Mouse (Mus musculus) forebrain, embryonic 14.5 days (tissue): ENCODE results near the gene Ccr6. TPM values are rescaled to one million over a fixed set of nuclear protein-coding genes. Genes with fewer than 3 reads are reported as not detected.

Experiments used
- ATAC-seq: fragments of 200-750 bp; cut with Nextera tagmentation; 2 replicates; pipeline ENCODE4 v1.8.0; 2017; ENCODE audit warnings: mild to moderate bottlenecking, moderate library complexity
- DNase-seq: peaks from one replicate; pipeline ENCODE4 v3.0.0-alpha.2; 2015; ENCODE audit warnings: low spot score
- H3K27ac ChIP-seq: fragments of 300-500 bp; sonication (generic); 2 replicates; pipeline ENCODE4 v1.5.1; 2014; ENCODE audit warnings: low read depth, mild to moderate bottlenecking, control low read depth, low read length, moderate library complexity
- H3K27me3 ChIP-seq: fragments of 300-500 bp; sonication (generic); replicated peaks from 2 replicates; pipeline ENCODE4 v1.6.1; 2014; ENCODE audit warnings: low read length, control low read depth, mixed read lengths; ENCODE audit not compliant: control insufficient read depth, insufficient read depth
- H3K36me3 ChIP-seq: fragments of 300-500 bp; sonication (generic); 2 replicates; pipeline ENCODE4 v1.6.1; 2014; ENCODE audit warnings: low read length, control low read depth; ENCODE audit not compliant: control insufficient read depth, insufficient read depth
- H3K4me1 ChIP-seq: fragments of 300-500 bp; sonication (generic); 2 replicates; pipeline ENCODE4 v1.6.1; 2014; ENCODE audit warnings: antibody characterized with exemption, low read length, control low read depth; ENCODE audit not compliant: control insufficient read depth, insufficient read depth
- H3K4me2 ChIP-seq: fragments of 300-500 bp; sonication (generic); 2 replicates; pipeline ENCODE4 v1.6.1; 2014; ENCODE audit warnings: mild to moderate bottlenecking, control low read depth, low read length
- H3K4me3 ChIP-seq: fragments of 300-500 bp; sonication (generic); 2 replicates; pipeline ENCODE4 v1.5.1; 2014; ENCODE audit warnings: low read depth, low read length, control low read depth
- H3K9ac ChIP-seq: fragments of 300-500 bp; sonication (generic); 2 replicates; pipeline ENCODE4 v1.6.1; 2014; ENCODE audit warnings: mild to moderate bottlenecking, low read length, control low read depth, moderate library complexity
- H3K9me3 ChIP-seq: fragments of 300-500 bp; sonication (generic); replicated peaks from 2 replicates; pipeline ENCODE4 v1.6.1; 2016; ENCODE audit warnings: low read length, control low read depth, mixed read lengths; ENCODE audit not compliant: control insufficient read depth
- WGBS: fragments of 180-500 bp; shearing (Covaris S2); extraction: QIAGEN DNeasy Blood & Tissue Kit; methylation state at CpG from one replicate; pipeline ENCODE4 v1.1.7; 2014; 5-methylcytosine and 5-hydroxymethylcytosine counted together
- polyA plus RNA-seq: library from polyadenylated mRNA; unstranded; fragments of >200 nt; fragmentation: Nextera tagmentation; extraction: Ambion mirVana; gene quantifications from 2 replicates; pipeline ENCODE4 v1.2.1, GENCODE M21; 2014

Gene Ccr6
- polyA plus RNA-seq, 1 experiment from 2014 or later: not detected

- 70% methylated on average over 4 of the region's 4 CpGs for WGBS
- H3K9ac ChIP-seq: no peak overlapping the region
- no peak overlapping the region for H3K4me3 ChIP-seq
- no peak overlapping the region for H3K4me2 ChIP-seq
- H3K27me3 ChIP-seq: no peaks in the 10 kb centered on the region
- H3K27ac ChIP-seq: no peak overlapping the region
- H3K36me3 ChIP-seq: no peaks in the 10 kb centered on the region
- H3K9me3 ChIP-seq: no peaks in the 10 kb centered on the region
- ATAC-seq (no peak), DNase-seq (no peak)
- no peaks in the 10 kb centered on the region for H3K4me1 ChIP-seq
Observed at GRCm38 (mm10) chr17:8225746-8226145, 10.1 kb upstream of the Ccr6 start.

DNA sequence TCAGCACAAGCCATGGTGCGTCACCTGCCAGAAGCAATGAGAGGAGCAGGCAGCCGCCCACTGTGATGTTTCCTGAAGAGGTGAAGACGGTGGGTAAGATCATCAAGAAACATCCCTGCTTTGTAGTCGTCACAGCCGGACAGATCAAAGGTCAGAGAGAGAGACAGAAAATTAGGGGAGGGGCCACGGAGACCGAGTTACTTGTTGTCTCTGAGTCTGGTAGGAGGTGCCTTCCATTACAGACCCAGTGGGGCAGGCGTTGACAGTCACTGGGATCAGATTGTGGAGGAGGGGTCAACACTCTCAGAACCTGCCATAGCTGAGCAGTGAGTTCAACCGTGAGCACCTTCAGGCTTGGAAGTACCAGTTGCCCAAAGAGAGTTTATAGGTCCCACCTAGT, 7.2 kb upstream of the Ccr6 start:
- DNase-seq (no peak), ATAC-seq (no peak)
- no peak overlapping the region for H3K4me2 ChIP-seq
- no peak overlapping the region for H3K4me3 ChIP-seq
- H3K9me3 ChIP-seq: no peaks in the 10 kb centered on the region
- H3K9ac ChIP-seq: no peak overlapping the region
- H3K4me1 ChIP-seq: no peaks in the 10 kb centered on the region
- no peaks in the 10 kb centered on the region for H3K36me3 ChIP-seq
- no peaks in the 10 kb centered on the region for H3K27me3 ChIP-seq
- H3K27ac ChIP-seq: no peak overlapping the region
- WGBS: 65% methylated on average over 9 of the region's 9 CpGs

DNA sequence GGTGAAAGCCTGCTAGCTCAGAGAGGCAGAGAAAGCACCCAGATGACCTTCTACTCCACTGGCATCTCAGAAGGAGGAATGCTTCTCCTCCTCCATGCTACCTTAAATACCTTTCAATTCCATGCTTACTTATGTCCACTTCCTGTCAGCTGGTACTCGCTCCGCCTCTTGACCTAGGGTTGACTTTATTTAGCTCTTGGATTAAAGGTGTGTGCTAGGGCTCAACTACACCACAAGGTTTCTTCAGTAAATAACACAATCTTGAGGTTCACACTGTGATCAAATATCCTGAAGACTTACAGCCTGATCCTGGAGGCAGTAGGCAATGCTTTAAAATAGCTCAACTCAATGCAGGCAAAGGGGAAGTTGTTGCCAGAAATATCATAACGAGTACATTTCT, 6.2 kb upstream of the Ccr6 start:
- H3K4me2 ChIP-seq: no peak overlapping the region
- no peaks in the 10 kb centered on the region for H3K4me1 ChIP-seq
- ATAC-seq (no peak), DNase-seq (no peak)
- no peak overlapping the region for H3K27ac ChIP-seq
- no peaks in the 10 kb centered on the region for H3K36me3 ChIP-seq
- H3K27me3 ChIP-seq: no peaks in the 10 kb centered on the region
- H3K9ac ChIP-seq: no peak overlapping the region
- no peaks in the 10 kb centered on the region for H3K9me3 ChIP-seq
- no peak overlapping the region for H3K4me3 ChIP-seq
- 94% methylated on average over 3 of the region's 3 CpGs for WGBS

DNA sequence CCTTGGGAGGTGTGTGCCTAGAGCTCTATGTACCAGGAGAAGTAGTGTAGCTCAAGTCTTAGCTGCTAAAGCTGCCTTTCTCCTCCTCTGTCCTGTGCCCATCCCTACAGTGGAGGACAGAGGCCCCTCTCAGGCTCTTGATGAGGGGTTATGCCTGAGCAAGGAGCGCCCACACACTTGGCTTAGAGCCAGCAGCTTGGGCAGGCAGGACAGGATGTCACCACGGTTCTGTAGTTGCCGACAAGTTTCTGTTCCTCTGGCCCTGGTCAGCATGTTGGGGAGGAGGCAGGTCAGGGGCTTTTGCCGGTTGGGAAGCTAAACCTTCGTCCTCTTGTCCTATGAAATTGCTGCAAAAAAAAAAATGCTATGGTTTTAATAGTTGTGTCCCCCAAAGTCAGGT, 3.8 kb upstream of the Ccr6 start:
- no peak overlapping the region for H3K4me2 ChIP-seq
- H3K27ac ChIP-seq: no peak overlapping the region
- H3K9me3 ChIP-seq: no peaks in the 10 kb centered on the region
- no peak overlapping the region for H3K4me3 ChIP-seq
- H3K9ac ChIP-seq: no peak overlapping the region
- no peak for ATAC-seq
- H3K36me3 ChIP-seq: no peaks in the 10 kb centered on the region
- 80% methylated on average over 5 of the region's 5 CpGs for WGBS
- H3K4me1 ChIP-seq: no peaks in the 10 kb centered on the region
- DNase-seq: no peak
- no peaks in the 10 kb centered on the region for H3K27me3 ChIP-seq

DNA sequence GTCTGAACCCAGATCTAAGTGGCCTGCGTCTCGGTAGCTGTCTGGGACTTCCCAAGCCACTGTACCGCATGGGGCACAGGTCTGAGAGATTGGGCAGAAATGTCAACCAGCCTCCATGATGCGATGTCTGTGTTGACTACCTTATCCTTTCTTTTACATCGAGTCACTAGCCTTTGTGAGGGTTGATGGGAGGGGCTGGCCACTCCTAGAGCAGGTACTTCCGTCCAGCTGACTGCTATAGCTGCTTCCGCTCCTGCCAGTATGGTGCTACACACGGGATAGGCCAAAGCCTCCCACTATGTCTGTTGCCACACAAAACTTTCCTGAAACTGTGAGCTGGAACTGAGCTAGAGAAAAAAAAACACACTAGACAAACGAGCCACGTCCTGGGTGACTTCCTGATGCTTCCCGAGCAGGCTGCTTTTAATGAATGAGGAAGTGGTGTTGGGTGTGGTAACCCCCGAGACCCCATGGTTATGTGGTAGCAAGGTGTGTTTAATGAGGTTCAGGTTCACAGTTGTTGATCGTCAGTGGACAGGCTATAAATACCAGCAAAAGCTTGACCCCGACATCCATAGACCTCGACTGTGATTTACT, 2.1 kb upstream of the Ccr6 start:
- no peak for ATAC-seq
- no peaks in the 10 kb centered on the region for H3K27me3 ChIP-seq
- no peak overlapping the region for H3K9ac ChIP-seq
- no peaks in the 10 kb centered on the region for H3K9me3 ChIP-seq
- no peak overlapping the region for H3K27ac ChIP-seq
- no peak overlapping the region for H3K4me3 ChIP-seq
- no peaks in the 10 kb centered on the region for H3K4me1 ChIP-seq
- WGBS: 79% methylated on average over 15 of the region's 15 CpGs
- no peak overlapping the region for H3K4me2 ChIP-seq
- H3K36me3 ChIP-seq: no peaks in the 10 kb centered on the region
- DNase-seq: no peak

DNA sequence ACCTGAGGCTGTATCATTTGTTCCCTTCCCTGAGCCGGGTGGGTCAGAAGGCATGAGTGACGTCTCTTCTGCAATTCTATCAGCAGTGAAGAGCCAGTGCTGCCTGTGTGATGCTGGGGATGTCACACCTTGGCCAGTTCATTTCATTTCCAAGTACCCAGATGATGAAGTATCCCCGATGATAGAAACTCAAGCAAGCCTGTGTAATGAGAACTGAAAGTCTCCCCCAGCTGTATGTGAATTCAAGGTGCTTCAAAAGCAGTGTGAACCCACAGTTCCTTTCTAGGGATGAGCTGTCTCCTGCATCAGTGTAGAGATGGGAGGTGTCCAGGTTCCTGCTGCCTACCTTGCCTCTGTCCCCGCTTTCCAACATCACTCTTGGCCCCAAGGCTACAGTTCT, 1.3 kb upstream of the Ccr6 start:
- H3K9ac ChIP-seq: no peak overlapping the region
- no peaks in the 10 kb centered on the region for H3K36me3 ChIP-seq
- WGBS: 85% methylated on average over 4 of the region's 4 CpGs
- H3K27ac ChIP-seq: no peak overlapping the region
- DNase-seq: no peak
- H3K4me1 ChIP-seq: no peaks in the 10 kb centered on the region
- ATAC-seq: no peak
- no peaks in the 10 kb centered on the region for H3K9me3 ChIP-seq
- no peak overlapping the region for H3K4me2 ChIP-seq
- H3K27me3 ChIP-seq: no peaks in the 10 kb centered on the region
- H3K4me3 ChIP-seq: no peak overlapping the region

DNA sequence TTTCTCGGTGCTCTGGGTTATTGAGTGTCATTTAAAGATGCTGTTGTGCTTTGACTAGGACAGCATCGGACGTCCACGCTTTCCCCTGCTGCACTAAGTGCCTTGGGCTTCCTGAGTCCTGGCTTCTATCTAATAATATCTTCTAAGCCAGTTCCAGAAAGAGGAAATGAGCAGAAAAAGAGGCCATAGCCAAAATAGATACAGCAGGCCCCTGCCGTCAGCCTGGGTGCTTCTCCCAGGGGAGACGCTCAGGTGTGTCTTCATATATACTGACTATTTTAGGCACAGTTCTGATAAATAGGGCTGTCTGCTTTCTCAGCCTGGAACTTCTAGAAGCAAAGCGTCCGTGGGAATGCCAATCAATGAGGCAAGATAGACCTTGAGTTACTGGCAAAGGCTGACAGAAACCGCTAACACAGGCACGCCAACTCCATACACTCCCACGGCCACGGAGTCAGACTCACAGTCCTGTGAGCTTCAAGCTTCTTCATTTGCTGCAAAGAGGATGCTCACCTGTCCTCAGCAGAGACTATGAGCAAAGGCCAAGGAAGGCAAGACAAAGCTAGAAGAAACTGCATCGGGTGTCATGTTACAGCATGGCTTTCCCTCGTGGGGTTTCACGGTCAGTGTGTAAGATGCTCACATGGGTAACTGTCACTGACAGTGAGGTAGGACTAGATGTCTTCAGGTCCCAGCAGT, 2.3 kb downstream of the Ccr6 start:
- H3K4me2 ChIP-seq: no peak overlapping the region
- no peaks in the 10 kb centered on the region for H3K27me3 ChIP-seq
- H3K9ac ChIP-seq: no peak overlapping the region
- H3K4me3 ChIP-seq: no peak overlapping the region
- H3K36me3 ChIP-seq: no peaks in the 10 kb centered on the region
- no peaks in the 10 kb centered on the region for H3K4me1 ChIP-seq
- H3K27ac ChIP-seq: no peak overlapping the region
- DNase-seq (no peak), ATAC-seq (no peak)
- WGBS: 85% methylated on average over 15 of the region's 15 CpGs
- H3K9me3 ChIP-seq: no peaks in the 10 kb centered on the region

DNA sequence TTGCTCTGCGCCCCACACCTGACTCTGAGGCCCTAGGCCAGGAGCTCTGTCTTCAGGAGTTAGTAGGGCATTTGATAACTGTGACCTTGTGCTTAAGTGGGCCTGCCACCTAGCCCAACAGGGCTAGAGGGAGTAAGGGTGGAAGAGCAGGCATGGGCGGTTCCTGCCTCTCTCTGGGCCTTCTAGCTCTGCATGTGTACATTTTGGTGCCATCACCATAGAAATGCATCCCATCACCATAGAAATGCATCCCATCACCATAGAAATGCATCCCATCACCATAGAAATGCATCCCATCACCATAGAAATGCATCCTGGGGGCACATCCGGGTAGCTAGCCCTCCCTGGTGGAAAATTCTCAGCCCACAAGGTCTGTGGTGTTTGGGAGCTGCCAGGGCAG, 3.7 kb downstream of the Ccr6 start:
- WGBS: 77% methylated on average over 3 of the region's 3 CpGs
- Histone ChIP-seq H3K9me3 (no peaks in the 10 kb centered on the region), H3K27ac (no peak overlapping the region), H3K9ac (no peak overlapping the region), H3K4me3 (no peak overlapping the region), H3K4me2 (no peak overlapping the region), H3K4me1 (no peaks in the 10 kb centered on the region), H3K27me3 (no peaks in the 10 kb centered on the region), H3K36me3 (no peaks in the 10 kb centered on the region)
- DNase-seq (no peak), ATAC-seq (no peak)

DNA sequence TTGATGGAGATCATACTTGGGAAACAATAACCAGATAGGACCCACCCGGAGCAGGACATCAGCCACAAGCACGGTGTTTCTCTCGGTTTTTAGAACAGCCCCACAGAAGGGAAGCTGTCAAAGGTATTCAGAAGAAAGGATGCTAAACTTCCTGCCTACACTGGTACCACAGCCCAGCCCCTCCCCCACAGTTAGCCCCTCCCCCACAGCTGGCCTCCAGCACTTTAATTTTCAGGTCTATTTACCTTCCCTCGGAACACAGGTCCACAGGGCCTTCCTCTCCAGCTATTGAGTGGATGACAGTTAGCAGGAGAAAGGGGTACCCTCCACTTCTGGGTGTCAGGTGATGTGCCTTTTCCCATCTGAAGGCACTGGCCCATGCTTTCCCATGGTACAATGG, 4.7 kb downstream of the Ccr6 start:
- no peaks in the 10 kb centered on the region for H3K4me1 ChIP-seq
- DNase-seq: no peak
- H3K36me3 ChIP-seq: no peaks in the 10 kb centered on the region

More for the DNA sequence above, 4.7 kb downstream of the Ccr6 start:
- ATAC-seq: no peak
- no peak overlapping the region for H3K9ac ChIP-seq
- no peak overlapping the region for H3K4me3 ChIP-seq
- H3K4me2 ChIP-seq: no peak overlapping the region
- WGBS: 65% methylated on average over 4 of the region's 4 CpGs
- H3K27ac ChIP-seq: no peak overlapping the region
- H3K27me3 ChIP-seq: no peaks in the 10 kb centered on the region
- no peaks in the 10 kb centered on the region for H3K9me3 ChIP-seq
